Mouse (Mus musculus) E14TG2a.4 (cell line): Measurements from ENCODE around the gene Hsd17b3.

Source experiments
- CTCF ChIP-seq: conservative IDR thresholded peaks from 2 replicates; pipeline ENCODE4 v1.5.1; 2014; ENCODE audit warnings: low read length
- NANOG ChIP-seq: IDR thresholded peaks from 2 replicates; pipeline ENCODE4 v1.6.1; 2014; ENCODE audit warnings: borderline replicate concordance, low read length, mixed read lengths
- POU5F1 ChIP-seq: IDR thresholded peaks from 2 replicates; pipeline ENCODE4 v1.6.1; 2014; ENCODE audit warnings: low read length, borderline replicate concordance

- no peak for TF ChIP-seq CTCF
- no peak for TF ChIP-seq POU5F1
- no peak for TF ChIP-seq NANOG
Observed at GRCm38 (mm10) chr13:64033181-64033580, 55.8 kb downstream of the Hsd17b3 start.
